Mouse (Mus musculus) heart, postnatal 0 days (tissue): ENCODE results near the gene Cox5b. TPM values are rescaled to one million over a fixed set of nuclear protein-coding genes. Genes with fewer than 3 reads are reported as not detected.
"Not testable (repeated sequence)": the region's sequence is repeated elsewhere in the genome, so short reads cannot be mapped to it uniquely, and the experiment has no call there.

Experiments used
- ATAC-seq: fragments of 200-750 bp; cut with Nextera tagmentation; 2 replicates; pipeline ENCODE4 v1.8.0; 2017; ENCODE audit warnings: low read depth, moderate number of reproducible peaks, moderate library complexity; ENCODE audit not compliant: insufficient read depth
- DNase-seq: peaks from one replicate; pipeline ENCODE4 v3.0.0-alpha.2; 2016; ENCODE audit warnings: low spot score
- H3K27ac ChIP-seq: fragments of 300-500 bp; sonication (generic); 2 replicates; pipeline ENCODE4 v1.5.1; 2014; ENCODE audit warnings: low read depth, mild to moderate bottlenecking
- H3K27me3 ChIP-seq: fragments of 300-500 bp; sonication (generic); 2 replicates; pipeline ENCODE4 v1.6.1; 2014; ENCODE audit warnings: low read length, mixed read lengths; ENCODE audit not compliant: control insufficient read depth, insufficient read depth
- H3K36me3 ChIP-seq: fragments of 300-500 bp; sonication (generic); replicated peaks from 2 replicates; pipeline ENCODE4 v1.6.1; 2014; ENCODE audit warnings: low read length, mixed read lengths; ENCODE audit not compliant: control insufficient read depth, insufficient read depth
- H3K4me1 ChIP-seq: fragments of 300-500 bp; sonication (generic); 2 replicates; pipeline ENCODE4 v1.6.1; 2014; ENCODE audit warnings: antibody characterized with exemption; ENCODE audit not compliant: control insufficient read depth, insufficient read depth
- H3K4me2 ChIP-seq: fragments of 300-500 bp; sonication (generic); 2 replicates; pipeline ENCODE4 v1.6.1; 2014; ENCODE audit warnings: low read depth, mild to moderate bottlenecking, low read length, moderate library complexity
- H3K4me3 ChIP-seq: fragments of 300-500 bp; sonication (generic); 2 replicates; pipeline ENCODE4 v1.5.1; 2014; ENCODE audit warnings: low read depth, low read length
- H3K9ac ChIP-seq: fragments of 300-500 bp; sonication (generic); replicated peaks from 2 replicates; pipeline ENCODE4 v1.6.1; 2014; ENCODE audit warnings: low read depth, low read length, mixed read lengths
- H3K9me3 ChIP-seq: fragments of 300-500 bp; sonication (generic); replicated peaks from 2 replicates; pipeline ENCODE4 v1.6.1; 2016; ENCODE audit warnings: low read length; ENCODE audit not compliant: control insufficient read depth
- CTCF ChIP-seq: IDR thresholded peaks from 2 replicates; pipeline ENCODE4 v1.5.1; 2016; ENCODE audit warnings: antibody characterized with exemption, control low read depth, low read depth
- EP300 ChIP-seq: IDR thresholded peaks from 2 replicates; pipeline ENCODE4 v1.6.1; 2016; ENCODE audit warnings: antibody characterized with exemption, low read depth
- WGBS: fragments of 180-500 bp; shearing (Covaris S2); extraction: QIAGEN DNeasy Blood & Tissue Kit; methylation state at CpG from one replicate; pipeline ENCODE4 v1.1.7; 2014; 5-methylcytosine and 5-hydroxymethylcytosine counted together
- polyA plus RNA-seq: library from polyadenylated mRNA; unstranded; fragments of >200 nt; fragmentation: Nextera tagmentation; extraction: Ambion mirVana; gene quantifications from 2 replicates; pipeline ENCODE4 v1.2.1, GENCODE M21; 2015
- total RNA-seq: library from RNA; depleted of rRNA; stranded (reverse); fragments of >200 nt; gene quantifications from 2 replicates; pipeline ENCODE4 v1.2.3, GENCODE M21; 2014; ENCODE audit warnings: low replicate concordance

The Cox5b gene
- total and polyA plus RNA-seq, 2 experiments from 2014 or later = 1,006 to 2,595 TPM

DNA sequence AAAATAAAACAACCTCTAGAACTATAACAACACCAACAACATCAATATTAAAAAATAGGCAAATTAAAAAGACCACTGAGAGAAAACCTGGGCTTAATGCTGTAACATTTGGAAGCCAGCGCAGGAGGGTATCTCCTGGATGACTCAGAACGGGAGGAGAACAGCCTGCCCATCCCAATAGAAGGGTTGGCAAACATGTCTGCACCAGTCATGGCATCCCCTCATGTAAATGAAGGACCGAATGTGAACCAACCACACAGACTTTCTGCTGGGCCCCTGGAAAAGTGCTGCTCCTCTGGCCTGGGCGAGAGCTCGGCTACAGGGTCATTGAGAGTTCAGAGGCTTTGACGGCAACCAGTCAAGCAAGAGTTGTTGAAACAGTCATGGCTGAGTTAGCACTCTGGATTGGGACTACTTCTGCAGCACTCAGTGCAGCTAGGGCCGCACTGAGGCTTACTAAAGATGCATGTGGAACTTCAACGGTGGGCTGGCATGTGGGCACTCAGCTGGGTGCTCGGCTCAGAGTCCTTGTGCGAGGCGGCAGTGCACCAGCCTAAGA is 26.0 kb upstream of the Cox5b start:
- H3K9me3 ChIP-seq = no peaks in the 10 kb centered on the region
- no peaks in the 10 kb centered on the region for H3K4me1 ChIP-seq
- 72% methylated on average over 11 of the region's 11 CpGs for WGBS
- TF ChIP-seq EP300 (no peak), CTCF (no peak)
- ATAC-seq (no peak), DNase-seq (no peak)
- H3K4me3 ChIP-seq = no peak overlapping the region
- H3K36me3 ChIP-seq = no peaks in the 10 kb centered on the region
- no peak overlapping the region for H3K9ac ChIP-seq
- no peak overlapping the region for H3K27ac ChIP-seq
- H3K27me3 ChIP-seq = no peaks in the 10 kb centered on the region
- no peak overlapping the region for H3K4me2 ChIP-seq

- TF ChIP-seq EP300 (no peak), CTCF (no peak)
- no peaks in the 10 kb centered on the region for H3K36me3 ChIP-seq
- H3K9me3 ChIP-seq = no peaks in the 10 kb centered on the region
- no peaks in the 10 kb centered on the region for H3K4me1 ChIP-seq
- WGBS = 67% methylated on average over 4 of the region's 4 CpGs
- no peak overlapping the region for H3K9ac ChIP-seq
- no peak overlapping the region for H3K4me3 ChIP-seq
- no peak for ATAC-seq
- H3K27me3 ChIP-seq = no peaks in the 10 kb centered on the region
- DNase-seq = no peak
- no peak overlapping the region for H3K27ac ChIP-seq
- no peak overlapping the region for H3K4me2 ChIP-seq
These were observed 25.3 kb upstream of the Cox5b start for GRCm38 (mm10) chr1:36665934-36666333.

DNA sequence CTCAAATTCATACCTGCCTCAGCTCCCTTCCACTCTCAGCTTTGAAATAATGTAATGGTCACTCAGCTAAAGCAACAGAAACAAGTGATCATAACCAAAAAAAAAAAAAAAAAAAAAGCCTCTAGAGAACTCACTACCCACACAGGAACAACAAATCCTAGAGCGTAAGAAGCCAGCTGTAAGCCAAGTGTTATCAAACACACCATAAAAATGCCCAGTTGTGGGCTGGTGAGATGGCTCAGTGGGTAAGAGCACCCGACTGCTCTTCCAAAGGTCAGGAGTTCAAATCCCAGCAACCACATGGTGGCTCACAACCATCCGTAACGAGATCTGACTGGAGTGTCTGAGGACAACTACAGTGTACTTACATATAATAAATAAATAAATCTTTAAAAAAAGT is 23.2 kb upstream of the Cox5b start:
- not testable (repeated sequence) for H3K9me3 ChIP-seq, H3K4me1 ChIP-seq, H3K27me3 ChIP-seq, H3K9ac ChIP-seq, H3K27ac ChIP-seq, H3K4me2 ChIP-seq, H3K36me3 ChIP-seq, ATAC-seq, DNase-seq, H3K4me3 ChIP-seq
- 61% methylated on average over 2 of the region's 4 CpGs for WGBS

DNA sequence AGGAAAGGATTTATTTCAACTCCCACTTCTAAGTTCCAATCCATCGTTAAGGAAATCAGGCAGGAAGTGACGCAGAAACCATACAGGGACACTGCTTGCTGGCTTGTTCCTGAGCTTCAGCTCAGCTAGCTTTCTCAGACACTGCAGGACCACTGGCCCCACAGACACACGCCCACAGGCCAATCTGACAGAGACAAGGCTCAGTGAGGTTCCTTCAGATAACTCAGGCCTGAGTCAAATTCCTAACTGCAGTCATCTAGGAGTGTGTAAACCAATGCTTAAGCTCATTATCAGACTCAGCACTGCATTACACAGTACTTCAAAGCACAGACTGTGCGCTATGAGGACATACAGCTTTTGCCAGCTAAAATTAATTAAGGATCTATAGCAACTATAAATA is 21.0 kb upstream of the Cox5b start:
- Histone ChIP-seq H3K9ac (no peak overlapping the region), H3K36me3 (no peaks in the 10 kb centered on the region), H3K27ac (no peak overlapping the region), H3K4me3 (no peak overlapping the region), H3K4me1 (no peaks in the 10 kb centered on the region), H3K27me3 (no peaks in the 10 kb centered on the region), H3K9me3 (no peaks in the 10 kb centered on the region), H3K4me2 (no peak overlapping the region)
- ATAC-seq = no peak
- 40% methylated on average over 4 of the region's 4 CpGs for WGBS
- no peak for DNase-seq
- no peak for TF ChIP-seq EP300
- no peak for TF ChIP-seq CTCF

DNA sequence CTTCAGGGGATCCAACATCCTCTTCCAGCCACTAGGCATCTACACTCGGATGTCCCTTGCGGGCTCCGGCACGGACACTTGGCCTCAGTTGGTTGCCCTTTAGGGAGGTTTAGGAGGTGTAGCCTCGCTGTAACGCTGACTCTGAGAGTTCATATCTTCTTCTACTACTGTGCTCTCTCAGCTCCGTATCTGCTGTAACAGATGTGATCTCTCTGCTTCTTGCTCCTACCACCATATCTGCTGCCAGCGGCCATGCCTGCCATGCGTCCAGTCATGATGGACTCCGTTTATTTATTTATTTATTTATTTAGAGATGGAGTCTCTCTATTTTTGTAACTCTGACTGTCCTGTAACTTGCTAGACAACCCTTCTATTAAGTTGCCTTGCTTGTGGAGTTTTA is 20.0 kb upstream of the Cox5b start:
- no peak for DNase-seq
- H3K27me3 ChIP-seq = no peaks in the 10 kb centered on the region
- no peak overlapping the region for H3K4me2 ChIP-seq
- no peak overlapping the region for H3K9ac ChIP-seq
- 85% methylated on average over 10 of the region's 10 CpGs for WGBS
- no peak overlapping the region for H3K4me3 ChIP-seq
- no peak overlapping the region for H3K27ac ChIP-seq
- no peak for ATAC-seq
- H3K4me1 ChIP-seq = no peaks in the 10 kb centered on the region
- H3K36me3 ChIP-seq = no peaks in the 10 kb centered on the region
- TF ChIP-seq EP300 = no peak
- TF ChIP-seq CTCF = no peak
- H3K9me3 ChIP-seq = no peaks in the 10 kb centered on the region

- TF ChIP-seq CTCF (no peak), EP300 (no peak)
- H3K36me3 ChIP-seq = no peaks in the 10 kb centered on the region
- H3K9ac ChIP-seq = no peak overlapping the region
- no peaks in the 10 kb centered on the region for H3K4me1 ChIP-seq
- H3K9me3 ChIP-seq = no peaks in the 10 kb centered on the region
- H3K27me3 ChIP-seq = no peaks in the 10 kb centered on the region
- no peak overlapping the region for H3K4me3 ChIP-seq
- no peak for ATAC-seq
- H3K4me2 ChIP-seq = no peak overlapping the region
- H3K27ac ChIP-seq = no peak overlapping the region
- WGBS = 46% methylated on average over 16 of the region's 16 CpGs
- DNase-seq = no peak
These were observed 18.4 kb upstream of the Cox5b start for GRCm38 (mm10) chr1:36672648-36673350.
